Mouse (Mus musculus): ENCODE data around the gene Cd63. TPM values are rescaled to one million over a fixed set of nuclear protein-coding genes. Genes with fewer than 3 reads are reported as not detected.

Cd63 gene
- polyA plus RNA-seq, 1 experiment, result 2,403 TPM

DNA sequence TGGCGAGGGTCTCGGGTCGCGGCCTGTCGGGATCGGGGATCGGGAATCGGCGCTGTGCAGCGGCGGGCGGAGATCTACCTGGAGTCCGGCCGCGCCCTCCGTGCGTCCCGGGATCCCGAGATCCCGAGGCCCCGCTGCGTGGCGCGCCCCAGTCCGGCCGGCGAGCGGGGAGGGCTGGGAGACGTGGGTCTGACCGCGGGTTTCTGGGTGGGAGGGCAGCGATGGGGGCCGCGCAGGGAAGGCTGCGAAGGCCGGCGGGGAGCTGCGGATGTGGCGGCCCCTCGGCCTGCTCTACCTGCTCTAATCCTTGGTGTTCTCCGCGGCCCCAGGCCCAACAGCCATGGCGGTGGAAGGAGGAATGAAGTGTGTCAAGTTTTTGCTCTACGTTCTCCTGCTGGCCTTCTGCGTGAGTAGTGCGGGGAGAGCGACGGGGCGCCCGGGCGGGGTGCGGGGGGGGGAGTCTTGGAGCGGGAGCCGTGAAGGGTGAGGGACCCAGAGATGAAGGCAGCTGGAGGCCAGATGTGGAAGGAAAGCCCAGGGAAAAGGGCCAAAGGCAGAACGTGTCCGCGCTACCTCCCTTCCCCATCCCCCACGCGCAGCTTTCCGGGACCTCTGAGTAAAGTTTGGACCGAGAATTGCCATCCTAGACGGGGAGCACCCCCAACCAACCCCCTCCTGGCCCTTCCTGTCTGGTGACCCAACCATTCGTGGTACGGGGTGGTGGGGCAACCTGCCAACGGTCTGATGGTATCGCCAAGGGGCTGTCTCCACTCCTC lies 9.5 kb downstream of the Cd63 start:
- TF ChIP-seq MYOG (IDR thresholded peaks at IDR 0.05; ENCODE audit: control insufficient read depth in 1 of 3, insufficient read depth in 1 of 3, insufficient read length in 2 of 3, low read depth in 2 of 3) (no peak), USF1 (IDR thresholded peaks at IDR 0.05; ENCODE audit: low read depth) (no peak), E2F4 (IDR thresholded peaks at IDR 0.05; ENCODE audit: insufficient read depth) (no peak), TCF3 (IDR thresholded peaks at IDR 0.05; ENCODE audit: insufficient read length, low read depth) (no peak), MYOD1 (IDR thresholded peaks at IDR 0.05; ENCODE audit: control insufficient read depth in 1 of 3, insufficient read length in 2 of 3, low read depth in 2 of 3) (no peak), CEBPB (IDR thresholded peaks at IDR 0.05; ENCODE audit: insufficient read depth, poor library complexity, severe bottlenecking) (no peak), TCF12 (IDR thresholded peaks at IDR 0.05; ENCODE audit: insufficient read depth, poor library complexity, severe bottlenecking) (no peak), POLR2AphosphoS2 (IDR thresholded peaks at IDR 0.05; ENCODE audit: insufficient read length, low read depth) (peak; percentile 77), MAX (IDR thresholded peaks at IDR 0.05; ENCODE audit: low read depth) (no peak), SRF (IDR thresholded peaks at IDR 0.05; ENCODE audit: control insufficient read depth, insufficient read length, low read depth) (no peak), POLR2A (IDR thresholded peaks at IDR 0.05; ENCODE audit: insufficient read length, low read depth) (peak; percentile 40), REST (IDR thresholded peaks at IDR 0.05; ENCODE audit: insufficient read depth, insufficient read length) (no peak)
- Histone ChIP-seq H3K27me3 (ENCODE audit: control insufficient read depth, insufficient read depth, insufficient read length) (no peaks in the 10 kb centered on the region), H3K4me3 (peak overlapping the region; percentile 96), H3K79me2 (ENCODE audit: control insufficient read depth, insufficient read depth) (peaks cover 60% of the 10 kb centered on the region), H3ac (ENCODE audit: control insufficient read depth, insufficient read length) (peak overlapping the region; percentile 90), H3K36me3 (ENCODE audit: control insufficient read depth, insufficient read depth) (peaks cover 39% of the 10 kb centered on the region), H3K4me2 (ENCODE audit: low read depth) (peak overlapping the region; percentile 93)

DNA sequence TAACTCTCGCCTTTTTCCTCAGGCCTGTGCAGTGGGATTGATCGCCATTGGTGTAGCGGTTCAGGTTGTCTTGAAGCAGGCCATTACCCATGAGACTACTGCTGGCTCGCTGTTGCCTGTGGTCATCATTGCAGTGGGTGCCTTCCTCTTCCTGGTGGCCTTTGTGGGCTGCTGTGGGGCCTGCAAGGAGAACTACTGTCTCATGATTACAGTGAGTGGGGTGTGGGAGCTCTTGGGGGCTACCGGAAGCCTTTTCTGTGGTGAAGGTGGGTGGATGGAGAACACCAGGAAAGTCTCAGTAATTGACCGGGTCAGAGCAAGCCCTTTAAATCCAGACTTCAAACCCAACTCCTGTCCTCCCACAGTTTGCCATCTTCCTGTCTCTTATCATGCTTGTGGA lies 10.6 kb downstream of the Cd63 start:
- H3K79me2 ChIP-seq (ENCODE audit: control insufficient read depth, insufficient read depth), result peaks cover 64% of the 10 kb centered on the region
- TF ChIP-seq TCF3 (IDR thresholded peaks at IDR 0.05; ENCODE audit: insufficient read length, low read depth), result no peak
- no peak for TF ChIP-seq E2F4 (IDR thresholded peaks at IDR 0.05; ENCODE audit: insufficient read depth)
- TF ChIP-seq REST (IDR thresholded peaks at IDR 0.05; ENCODE audit: insufficient read depth, insufficient read length), result no peak
- TF ChIP-seq USF1 (IDR thresholded peaks at IDR 0.05; ENCODE audit: low read depth), result no peak
- no peaks in the 10 kb centered on the region for H3K27me3 ChIP-seq (ENCODE audit: control insufficient read depth, insufficient read depth, insufficient read length)
- H3K4me2 ChIP-seq (ENCODE audit: low read depth), result peak overlapping the region; percentile 93
- peak overlapping the region; percentile 96 for H3K4me3 ChIP-seq
- peaks cover 48% of the 10 kb centered on the region for H3K36me3 ChIP-seq (ENCODE audit: control insufficient read depth, insufficient read depth)
- H3ac ChIP-seq (ENCODE audit: control insufficient read depth, insufficient read length), result peak overlapping the region; percentile 90

DNA sequence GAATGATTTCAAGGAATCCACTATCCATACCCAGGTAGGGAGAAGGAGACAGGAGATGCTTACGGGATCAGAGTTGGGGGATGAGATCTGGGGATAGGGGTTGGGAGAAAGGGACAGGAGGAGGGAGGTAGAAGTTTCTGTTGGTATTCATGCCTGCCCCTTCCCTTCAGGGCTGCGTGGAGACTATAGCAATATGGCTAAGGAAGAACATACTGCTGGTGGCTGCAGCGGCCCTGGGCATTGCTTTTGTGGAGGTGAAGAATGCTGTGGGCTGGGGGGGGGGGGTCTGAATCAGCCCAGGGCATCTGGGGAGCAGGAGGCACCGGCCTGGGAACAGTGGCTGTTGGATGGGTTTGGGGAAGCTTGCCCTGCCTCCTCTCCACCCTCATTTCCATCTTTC lies 11.5 kb downstream of the Cd63 start:
- no peak for TF ChIP-seq POLR2A (IDR thresholded peaks at IDR 0.05; ENCODE audit: insufficient read length, low read depth)
- peak; percentile 71 for TF ChIP-seq POLR2AphosphoS2 (IDR thresholded peaks at IDR 0.05; ENCODE audit: insufficient read length, low read depth)
- Histone ChIP-seq H3K36me3 (ENCODE audit: control insufficient read depth, insufficient read depth) (peaks cover 57% of the 10 kb centered on the region), H3K4me2 (ENCODE audit: low read depth) (peak overlapping the region; percentile 93), H3K79me2 (ENCODE audit: control insufficient read depth, insufficient read depth) (peaks cover 64% of the 10 kb centered on the region), H3ac (ENCODE audit: control insufficient read depth, insufficient read length) (no peak overlapping the region), H3K27me3 (ENCODE audit: control insufficient read depth, insufficient read depth, insufficient read length) (no peaks in the 10 kb centered on the region), H3K4me3 (peak overlapping the region; percentile 96)

DNA sequence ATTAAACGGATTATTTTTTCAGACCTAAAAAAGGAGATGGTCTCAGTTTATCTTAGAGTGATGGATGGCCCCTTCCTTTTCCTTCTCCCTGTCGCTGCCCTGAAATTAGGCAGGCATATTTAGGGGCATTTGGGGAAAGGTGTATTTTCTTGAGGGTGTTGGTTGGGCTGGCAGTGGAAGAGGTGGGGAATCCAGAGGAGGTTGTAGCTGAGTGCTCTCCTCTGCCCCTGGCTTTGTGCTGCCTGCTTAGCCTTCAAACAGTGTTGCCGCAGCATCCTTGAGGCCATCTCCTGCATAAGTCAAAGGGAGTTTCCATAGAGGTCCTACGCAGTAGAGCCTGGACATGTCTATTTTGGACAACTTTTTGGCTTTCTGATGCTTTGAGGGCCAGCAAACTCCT lies 12.0 kb downstream of the Cd63 start:
- Histone ChIP-seq H3K79me2 (ENCODE audit: control insufficient read depth, insufficient read depth) (peaks cover 64% of the 10 kb centered on the region), H3K4me3 (peak overlapping the region; percentile 96), H3ac (ENCODE audit: control insufficient read depth, insufficient read length) (no peak overlapping the region), H3K27me3 (ENCODE audit: control insufficient read depth, insufficient read depth, insufficient read length) (no peaks in the 10 kb centered on the region), H3K4me2 (ENCODE audit: low read depth) (peak overlapping the region; percentile 93), H3K36me3 (ENCODE audit: control insufficient read depth, insufficient read depth) (peaks cover 61% of the 10 kb centered on the region)
- TF ChIP-seq POLR2AphosphoS2 (IDR thresholded peaks at IDR 0.05; ENCODE audit: insufficient read length, low read depth) (peak; percentile 80), SRF (IDR thresholded peaks at IDR 0.05; ENCODE audit: control insufficient read depth, insufficient read length, low read depth) (no peak)

DNA sequence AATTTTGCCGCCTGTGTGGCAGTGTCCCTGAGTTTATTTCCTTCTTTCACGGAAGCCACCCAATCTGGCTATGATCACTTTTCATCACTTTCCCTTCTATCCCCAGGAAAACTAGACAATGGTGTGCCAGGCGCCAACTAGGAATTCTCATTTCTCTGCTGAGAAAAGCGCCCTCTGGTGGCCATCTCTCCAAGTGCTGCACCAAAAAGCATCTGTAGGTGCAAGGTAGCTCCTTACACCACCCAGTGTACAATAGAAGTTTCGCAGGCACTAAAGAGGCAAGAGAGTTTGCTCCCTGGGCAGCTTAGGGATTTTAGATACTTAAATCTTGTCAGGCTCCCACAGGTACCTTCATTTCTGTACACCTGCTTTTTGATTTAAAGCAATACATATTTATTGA lies 12.4 kb downstream of the Cd63 start:
- no peaks in the 10 kb centered on the region for H3K27me3 ChIP-seq (ENCODE audit: control insufficient read depth, insufficient read depth, insufficient read length)
- TF ChIP-seq MAX (IDR thresholded peaks at IDR 0.05; ENCODE audit: low read depth) (no peak), TCF12 (IDR thresholded peaks at IDR 0.05; ENCODE audit: insufficient read depth, poor library complexity, severe bottlenecking) (no peak), MYOD1 (IDR thresholded peaks at IDR 0.05; ENCODE audit: control insufficient read depth in 1 of 3, insufficient read length in 2 of 3, low read depth in 2 of 3) (no peak)
- H3ac ChIP-seq (ENCODE audit: control insufficient read depth, insufficient read length), result no peak overlapping the region
- H3K36me3 ChIP-seq (ENCODE audit: control insufficient read depth, insufficient read depth), result peaks cover 61% of the 10 kb centered on the region
- peaks cover 64% of the 10 kb centered on the region for H3K79me2 ChIP-seq (ENCODE audit: control insufficient read depth, insufficient read depth)
- H3K4me2 ChIP-seq (ENCODE audit: low read depth), result peak overlapping the region; percentile 93
- H3K4me3 ChIP-seq, result peak overlapping the region; percentile 96

DNA sequence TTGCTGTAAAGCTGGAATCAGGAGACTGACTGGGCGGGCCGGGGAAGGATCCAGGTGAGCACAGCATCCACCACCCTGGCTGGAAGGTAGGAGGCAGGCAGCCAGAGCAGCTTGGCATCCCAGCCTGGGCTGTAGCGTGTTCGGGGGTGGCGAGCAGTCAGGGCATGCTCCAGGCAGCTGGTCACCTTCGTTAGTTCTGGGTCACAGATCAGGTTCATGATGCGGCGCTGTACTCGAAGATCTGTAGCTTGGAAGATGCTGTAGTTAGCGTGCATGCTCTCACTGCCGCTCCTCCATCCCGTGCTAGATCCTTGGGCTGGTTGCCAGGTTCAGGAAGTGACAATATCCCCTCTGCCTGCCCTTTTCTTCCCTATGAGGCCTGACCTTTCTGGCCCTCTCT lies 12.9 kb downstream of the Cd63 start:
- no peak overlapping the region for H3ac ChIP-seq (ENCODE audit: control insufficient read depth, insufficient read length)
- peak overlapping the region; percentile 93 for H3K4me2 ChIP-seq (ENCODE audit: low read depth)
- peaks cover 61% of the 10 kb centered on the region for H3K36me3 ChIP-seq (ENCODE audit: control insufficient read depth, insufficient read depth)
- H3K4me3 ChIP-seq, result peak overlapping the region; percentile 96
- H3K79me2 ChIP-seq (ENCODE audit: control insufficient read depth, insufficient read depth), result peaks cover 63% of the 10 kb centered on the region
- no peaks in the 10 kb centered on the region for H3K27me3 ChIP-seq (ENCODE audit: control insufficient read depth, insufficient read depth, insufficient read length)
- TF ChIP-seq POLR2AphosphoS2 (IDR thresholded peaks at IDR 0.05; ENCODE audit: insufficient read length, low read depth) (peak; percentile 97), POLR2A (IDR thresholded peaks at IDR 0.05; ENCODE audit: insufficient read length, low read depth) (peak; percentile 71), MYOG (IDR thresholded peaks at IDR 0.05; ENCODE audit: control insufficient read depth in 1 of 3, insufficient read depth in 1 of 3, insufficient read length in 2 of 3, low read depth in 2 of 3) (no peak)
